Mouse (Mus musculus): ENCODE measurements around the gene Usp50.

DNA sequence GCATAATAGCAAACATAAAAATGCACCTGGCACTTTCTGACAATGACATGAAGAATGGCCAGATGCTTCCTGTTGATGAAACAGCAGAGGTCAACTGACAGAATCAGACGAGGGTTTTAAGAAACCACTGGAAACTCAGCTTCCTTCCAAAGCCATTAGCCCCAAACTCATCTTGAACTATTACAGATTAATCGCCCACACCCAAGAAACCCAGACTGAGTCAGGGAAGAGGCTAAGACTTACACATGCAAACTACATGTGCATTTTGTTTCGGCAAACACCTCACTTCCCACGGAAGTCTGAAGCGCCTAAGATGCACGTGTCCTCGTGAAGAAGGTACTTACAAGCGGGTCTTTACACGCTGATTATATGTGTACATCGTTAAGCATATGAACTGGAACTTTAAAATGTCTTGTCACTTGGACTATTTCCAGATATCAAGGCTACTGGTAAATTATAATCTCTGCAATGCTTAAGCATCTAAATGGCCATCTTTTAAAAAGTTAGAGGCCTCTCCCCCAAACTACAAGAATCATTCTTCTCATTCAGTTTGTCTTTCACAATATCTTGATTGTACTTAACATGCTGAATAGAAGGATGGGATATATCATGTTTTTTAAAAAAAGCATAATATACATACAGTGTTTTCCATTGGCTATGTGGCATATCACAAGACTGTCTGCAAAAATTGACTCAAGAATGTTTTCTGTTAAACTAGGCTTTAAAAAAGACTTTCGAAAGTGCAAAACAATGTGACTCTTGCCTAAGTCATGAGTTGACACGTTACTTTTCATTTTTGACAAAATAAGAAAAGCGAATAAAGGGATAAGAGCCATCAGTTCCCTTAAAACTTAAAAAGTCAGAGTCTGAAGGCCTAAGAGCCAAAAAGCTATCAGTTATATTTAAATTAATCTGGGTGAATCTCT is 109.7 kb downstream of the Usp50 start:
- TF ChIP-seq CTCF (IDR thresholded peaks at IDR 0.05; ENCODE audit: low read depth, low read length) (no peak), POLR2A (IDR thresholded peaks at IDR 0.05; ENCODE audit: insufficient read depth, low read length) (no peak), EP300 (IDR thresholded peaks at IDR 0.05; ENCODE audit: insufficient read depth, low read depth, low read length) (no peak)

Measured in ES-Bruce4 (cell line).